Mouse (Mus musculus): ENCODE results near the gene Uqcr11.

The Uqcr11 gene

DNA sequence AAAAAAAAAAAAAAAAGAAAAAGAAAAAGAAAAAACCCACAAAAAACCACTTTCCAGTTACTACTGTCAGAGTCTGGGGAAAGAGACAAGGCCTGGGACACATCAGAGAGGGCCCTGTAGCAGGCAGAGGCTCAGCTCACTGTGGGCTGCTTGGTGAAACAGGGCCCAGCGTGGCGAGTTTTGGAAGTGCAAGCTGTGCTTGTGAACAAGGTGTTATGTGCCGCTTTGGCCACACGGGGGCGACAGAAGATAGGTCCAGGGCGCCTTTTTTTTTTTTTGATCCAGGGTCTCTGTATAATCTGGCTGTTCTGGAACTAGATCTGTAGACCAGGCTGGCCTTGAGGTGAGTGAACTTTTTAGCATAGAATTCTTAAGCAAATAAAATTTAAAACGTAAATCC lies 30.5 kb downstream of the Uqcr11 start:
- peak; percentile 86 to 96 for DNase-seq (ENCODE audit: low spot score in 2 of 2)

DNA sequence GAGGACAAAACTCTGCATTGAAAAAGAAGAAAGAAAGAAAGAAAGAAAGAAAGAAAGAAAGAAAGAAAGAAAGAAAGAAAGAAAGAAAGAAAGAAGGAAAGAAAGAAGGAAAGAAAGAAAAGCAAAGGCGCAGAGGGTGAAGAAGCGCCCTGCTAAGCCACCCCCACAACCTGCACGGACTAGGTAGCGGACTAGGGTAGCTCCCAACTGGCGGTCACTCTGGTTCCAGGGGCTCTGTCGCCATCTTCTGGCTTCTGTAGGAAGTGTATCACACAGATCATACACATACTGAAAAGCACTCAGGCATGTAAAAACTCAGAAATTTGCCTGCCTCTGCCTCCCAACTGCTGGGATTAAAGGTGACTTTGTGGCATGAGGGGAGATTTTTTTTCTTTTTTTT lies 32.6 kb downstream of the Uqcr11 start:
- peak; percentile 64 to 87 for DNase-seq (ENCODE audit: low spot score in 2 of 2)

GRCm38 (mm10) chr10:80372706-80373105 lies 33.9 kb downstream of the Uqcr11 start:
- no peak for DNase-seq (ENCODE audit: low spot score in 2 of 2)

- DNase-seq (ENCODE audit: low spot score in 2 of 2): no peak
Measured at GRCm38 (mm10) chr10:80371983-80372382, 34.6 kb downstream of the Uqcr11 start.

GRCm38 (mm10) chr10:80371411-80371966 lies 35.1 kb downstream of the Uqcr11 start:
- DNase-seq (ENCODE audit: low spot score in 2 of 2): peak in 1 of 2 experiments; percentile 79

- peak in 1 of 2 experiments; percentile 60 for DNase-seq (ENCODE audit: low spot score in 2 of 2)
Measured at GRCm38 (mm10) chr10:80369995-80370747, 36.5 kb downstream of the Uqcr11 start.

DNA sequence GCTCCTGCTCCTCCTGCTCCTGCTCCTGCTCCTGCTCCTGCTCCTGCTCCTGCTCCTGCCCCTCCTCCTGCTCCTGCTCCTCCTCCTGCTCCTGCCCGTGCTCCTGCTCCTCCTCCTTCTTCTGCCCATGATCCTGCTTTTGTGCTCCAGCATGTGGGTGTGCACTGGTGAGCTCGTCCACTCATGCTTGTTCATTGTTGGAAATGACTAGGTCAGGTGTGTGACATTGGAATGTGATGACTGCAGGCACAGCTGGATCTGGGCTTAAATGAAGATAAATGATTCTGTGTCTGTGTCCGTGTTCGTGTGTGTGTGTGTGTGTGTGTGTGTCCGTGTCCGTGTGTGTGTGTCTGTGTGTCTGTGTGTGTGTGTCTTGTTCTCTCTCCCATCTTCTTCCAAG lies 38.2 kb downstream of the Uqcr11 start:
- DNase-seq (ENCODE audit: low spot score in 2 of 2): no peak

- DNase-seq (ENCODE audit: low spot score in 2 of 2): no peak
Measured at GRCm38 (mm10) chr10:80367954-80368353, 38.7 kb downstream of the Uqcr11 start.

DNA sequence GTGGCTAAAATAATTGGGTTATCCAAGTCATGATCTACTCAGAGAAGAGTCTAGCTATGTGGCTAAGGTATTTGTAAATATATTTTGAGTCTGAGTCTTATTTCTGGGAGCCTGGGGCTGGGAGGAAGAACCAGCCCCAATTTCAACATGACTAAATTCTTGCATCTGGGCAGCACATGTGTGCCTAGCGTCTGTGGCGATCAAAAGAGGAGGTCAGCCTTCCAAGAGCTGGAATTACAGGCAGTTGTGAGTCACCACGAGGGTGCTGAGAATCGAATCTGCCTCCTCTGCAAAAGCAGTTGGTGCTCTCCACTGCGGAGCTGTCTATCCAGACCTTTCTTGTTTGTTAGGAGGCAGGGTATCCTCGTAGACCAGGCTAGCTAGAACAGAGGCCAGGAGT lies 40.9 kb downstream of the Uqcr11 start:
- no peak for DNase-seq (ENCODE audit: low spot score in 2 of 2)

GRCm38 (mm10) chr10:80363734-80364133 lies 42.9 kb downstream of the Uqcr11 start:
- DNase-seq (ENCODE audit: low spot score in 2 of 2): no peak

DNA sequence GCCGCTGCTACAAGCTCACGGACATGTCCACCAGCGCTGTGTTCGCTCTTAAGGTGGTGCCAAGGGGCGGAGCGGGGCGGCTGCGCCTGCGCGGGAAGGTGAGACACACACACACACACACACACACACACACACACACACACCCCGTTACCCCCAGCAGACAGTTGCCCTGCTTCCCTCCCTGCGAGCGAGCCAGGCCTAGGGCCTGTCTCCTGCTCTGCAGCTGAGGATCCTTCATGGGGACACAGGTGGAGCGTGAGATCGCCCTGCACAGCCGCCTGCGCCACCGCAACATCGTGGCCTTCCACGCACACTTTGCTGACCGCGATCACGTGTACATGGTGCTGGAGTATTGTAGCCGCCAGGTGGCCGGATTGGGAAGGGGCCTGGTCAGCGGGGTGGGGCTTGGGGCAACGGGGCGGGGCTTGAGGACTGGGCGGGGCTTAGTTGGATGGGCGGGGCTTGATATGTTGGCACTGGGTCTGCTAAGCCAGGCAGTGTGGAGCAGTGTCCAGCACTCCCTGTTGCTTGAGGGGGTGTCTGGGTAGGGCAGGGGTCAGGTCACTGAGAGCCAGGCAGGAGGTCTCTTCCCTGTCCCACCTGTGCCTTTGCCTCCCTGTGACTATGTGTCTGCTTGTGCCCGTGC lies 48.5 kb downstream of the Uqcr11 start:
- no peak for DNase-seq (ENCODE audit: low spot score in 2 of 2)

- DNase-seq (ENCODE audit: low spot score in 2 of 2): no peak
Measured at GRCm38 (mm10) chr10:80357336-80357735, 49.3 kb downstream of the Uqcr11 start.

- no peak for DNase-seq (ENCODE audit: low spot score in 2 of 2)
Measured at GRCm38 (mm10) chr10:80356737-80357136, 49.9 kb downstream of the Uqcr11 start.

DNA sequence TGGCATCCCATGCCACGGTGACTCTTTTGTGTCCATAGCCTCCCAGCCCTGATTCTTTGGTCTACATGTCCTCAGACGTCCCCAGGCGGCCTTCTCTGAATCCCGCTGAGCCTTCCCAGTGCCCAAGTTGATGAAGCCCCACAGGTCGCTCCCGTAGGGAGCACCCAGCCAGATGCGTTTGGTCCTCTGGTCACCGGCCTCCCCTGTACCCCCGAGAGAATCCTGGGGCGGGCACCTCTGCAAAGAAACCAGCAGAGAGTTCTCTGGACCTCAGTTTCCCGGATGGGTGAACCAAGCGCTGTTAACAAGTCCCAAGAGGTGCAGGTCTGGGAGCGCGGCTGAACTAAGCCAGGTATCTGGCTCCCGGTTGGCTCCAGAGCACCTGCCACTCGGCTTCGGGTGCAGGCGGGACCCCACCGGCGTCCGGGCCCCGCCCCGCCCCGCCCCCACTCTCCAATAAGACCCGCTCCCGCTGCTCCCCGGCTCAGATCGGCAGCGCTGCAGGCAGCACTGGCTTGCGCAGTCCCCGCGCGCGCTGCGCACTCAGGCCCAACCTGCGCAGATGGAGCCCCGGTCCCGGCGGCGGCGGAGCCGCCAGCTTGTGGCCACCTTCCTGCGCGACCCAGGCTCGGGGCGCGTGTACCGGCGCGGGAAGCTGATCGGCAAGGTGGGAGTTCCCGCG lies 50.5 kb downstream of the Uqcr11 start, which contains the start of gene Plk5:
Gene Plk5, plus strand, starts transcription at position 459 of the 682 bp plus-strand sequence.
- no peak for DNase-seq (ENCODE audit: low spot score in 2 of 2)

DNA sequence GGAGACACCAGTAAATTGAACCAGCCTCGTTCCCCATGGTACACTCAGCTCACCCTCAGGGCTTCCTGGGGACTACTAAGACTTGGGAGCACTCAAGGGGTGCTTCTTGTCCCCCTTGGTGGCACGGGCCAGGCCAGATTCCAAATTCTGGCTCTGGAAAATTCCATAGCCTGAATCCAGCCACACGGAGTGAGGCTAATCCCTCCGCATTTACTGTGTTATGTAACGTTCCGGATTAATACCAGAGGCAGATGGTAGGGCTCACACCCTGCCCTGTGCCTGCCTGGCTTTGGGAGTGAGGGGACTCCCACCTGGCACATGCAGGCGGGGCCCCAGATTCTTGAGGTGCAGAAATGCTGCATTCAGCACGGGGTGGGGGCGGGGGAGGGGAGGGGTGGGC lies 51.2 kb downstream of the Uqcr11 start:
- no peak for DNase-seq (ENCODE audit: low spot score in 2 of 2)
